Mouse (Mus musculus) B cell, adult 67 days (primary cell): ENCODE data around the gene Rps18. TPM values are rescaled to one million over a fixed set of nuclear protein-coding genes. Genes with fewer than 3 reads are reported as not detected.

Source experiments
- total RNA-seq, 2 experiments: library from RNA; stranded (reverse); gene quantifications; 4 replicates each; pipeline ENCODE4 v1.2.4; 2023

The Rps18 gene
- total RNA-seq: 1,000 to 10,000 TPM; 1,402 to 1,461 TPM

GRCm38 (mm10) chr17:33955555-33956214, at the start of gene Rps18, which contains the start of gene Vps52:
TSS of gene Rps18 (minus strand) at chr17:33956001.
TSS of gene Vps52 (plus strand) at chr17:33955812.

GRCm38 (mm10) chr17:34000150-34000537, 44.3 kb upstream of the Rps18 start, which contains the start of gene H2-K1:
TSS of gene H2-K1 (minus strand) at chr17:34000347.

GRCm38 (mm10) chr17:33951021-33951946, 4.5 kb downstream of the Rps18 start, which contains the start of gene B3galt4:
TSS of gene B3galt4 (minus strand) at chr17:33951488.

GRCm38 (mm10) chr17:33940206-33940805, 15.5 kb downstream of the Rps18 start, which contains the start of the genes Pfdn6 and Wdr46:
TSS of gene Pfdn6 (minus strand) at chr17:33940343.
TSS of gene Wdr46 (plus strand) at chr17:33940660.

GRCm38 (mm10) chr17:33929371-33930279, 26.2 kb downstream of the Rps18 start, which contains the start of gene Rgl2:
TSS of gene Rgl2 (plus strand) at chr17:33929543.

GRCm38 (mm10) chr17:33915671-33916250, 40.0 kb downstream of the Rps18 start, which contains the start of the genes Tapbp and Zbtb22:
TSS of gene Tapbp (plus strand) at chr17:33915899.
TSS of gene Zbtb22 (plus strand) at chr17:33915904.

GRCm38 (mm10) chr17:33909077-33909868, 46.5 kb downstream of the Rps18 start, which contains the start of gene Daxx:
TSS of gene Daxx (plus strand) at chr17:33909414.

GRCm38 (mm10) chr17:33904835-33905234, 51.0 kb downstream of the Rps18 start, which contains the start of gene Platr17:
TSS of gene Platr17 (plus strand) at chr17:33905135.

Other genes with a start within 250 kb of the Rps18 start
- gene March2, start 237.3 kb downstream of the Rps18 start, total RNA-seq: 10 to 100 TPM; 46.9 to 54.2 TPM
- gene Rab11b, start 195.5 kb downstream of the Rps18 start, total RNA-seq: 100 to 1,000 TPM; 199 to 206 TPM
- under 1 TPM in 1 of 2 experiments, not detected in 1; 0.15 TPM for gene Angptl4, start 174.2 kb downstream of the Rps18 start, total RNA-seq
- 1 to 10 TPM in 1 of 2 experiments, under 1 TPM in 1; 0.74 to 3.9 TPM for gene Kank3, start 145.5 kb downstream of the Rps18 start, total RNA-seq
- 1,000 to 10,000 TPM; 3,497 to 3,557 TPM for gene Rps28, start 131.4 kb downstream of the Rps18 start, total RNA-seq
- 100 to 1,000 TPM; 143 to 152 TPM for gene Ndufa7, start 131.4 kb downstream of the Rps18 start, total RNA-seq
- 1 to 10 TPM; 4.5 to 7.4 TPM for gene Cd320, start 112.9 kb downstream of the Rps18 start, total RNA-seq
- gene Gm7029, start 82.2 kb downstream of the Rps18 start, total RNA-seq: not detected
- gene Kifc1, start 65.3 kb downstream of the Rps18 start, total RNA-seq: 1 to 10 TPM; 3.7 to 4.7 TPM
- under 1 TPM; 0.74 to 0.96 TPM for gene Platr17, start 50.9 kb downstream of the Rps18 start, total RNA-seq
- 10 to 100 TPM; 56.7 to 66.7 TPM for gene Daxx, start 46.6 kb downstream of the Rps18 start, total RNA-seq
- 100 to 1,000 TPM; 452 to 506 TPM for gene Tapbp, start 40.1 kb downstream of the Rps18 start, total RNA-seq
- gene Zbtb22, start 40.1 kb downstream of the Rps18 start, total RNA-seq: 10 to 100 TPM; 34.9 to 41.2 TPM
- 100 to 1,000 TPM; 191 to 196 TPM for gene Rgl2, start 26.5 kb downstream of the Rps18 start, total RNA-seq
- gene Pfdn6, start 15.7 kb downstream of the Rps18 start, total RNA-seq: 10 to 100 TPM; 62.1 to 66.8 TPM
- gene Wdr46, start 15.3 kb downstream of the Rps18 start, total RNA-seq: 10 to 100 TPM; 40.2 to 41.2 TPM
- gene B3galt4, start 4.5 kb downstream of the Rps18 start, total RNA-seq: 1 to 10 TPM; 6.1 to 7.1 TPM
- gene Vps52, start 189 bp downstream of the Rps18 start, total RNA-seq: 10 to 100 TPM; 95.0 to 95.1 TPM
- 1,000 to 10,000 TPM; 2,757 to 2,769 TPM for gene H2-K1, start 44.3 kb upstream of the Rps18 start, total RNA-seq
- gene Ring1, start 68.7 kb upstream of the Rps18 start, total RNA-seq: 10 to 100 TPM; 35.8 to 40.6 TPM
- 100 to 1,000 TPM; 145 to 161 TPM for gene H2-Ke6, start 72.1 kb upstream of the Rps18 start, total RNA-seq
- gene Slc39a7, start 75.7 kb upstream of the Rps18 start, total RNA-seq: 10 to 100 TPM; 81.1 to 92.0 TPM
- gene Rxrb, start 75.8 kb upstream of the Rps18 start, total RNA-seq: 100 to 1,000 TPM; 119 to 129 TPM
- gene Col11a2, start 83.4 kb upstream of the Rps18 start, total RNA-seq: 1 to 10 TPM; 9.3 to 9.6 TPM
- gene H2-Oa, start 136.3 kb upstream of the Rps18 start, total RNA-seq: 100 to 1,000 TPM; 208 to 232 TPM
- 100 to 1,000 TPM; 579 to 585 TPM for gene H2-DMa, start 163.5 kb upstream of the Rps18 start, total RNA-seq
- 100 to 1,000 TPM; 526 to 537 TPM for gene Brd2, start 166.6 kb upstream of the Rps18 start, total RNA-seq
- 1,000 to 10,000 TPM; 1,421 to 1,463 TPM for gene H2-DMb2, start 187.3 kb upstream of the Rps18 start, total RNA-seq
- gene H2-DMb1, start 197.1 kb upstream of the Rps18 start, total RNA-seq: 100 to 1,000 TPM; 605 to 615 TPM
- gene Tap1, start 231.6 kb upstream of the Rps18 start, total RNA-seq: 100 to 1,000 TPM; 143 to 169 TPM
- gene Psmb9, start 231.8 kb upstream of the Rps18 start, total RNA-seq: 100 to 1,000 TPM in 1 of 2 experiments, 10 to 100 TPM in 1; 96.9 to 120 TPM
- gene Psmb8, start 241.7 kb upstream of the Rps18 start, total RNA-seq: 100 to 1,000 TPM; 240 to 265 TPM
- 100 to 1,000 TPM; 125 to 140 TPM for gene Tap2, start 247.5 kb upstream of the Rps18 start, total RNA-seq